Mouse (Mus musculus) brain, embryonic 18.5 days (tissue): Measurements from ENCODE around the gene Irf8.
"Not testable (repeated sequence)": the region's sequence is repeated elsewhere in the genome, so short reads cannot be mapped to it uniquely, and the experiment has no call there.

ENCODE experiments used
- DNase-seq: peaks from one replicate; pipeline ENCODE4 v3.0.0-alpha.2; 2012; ENCODE audit warnings: low read depth, low spot score

Irf8 gene

DNA sequence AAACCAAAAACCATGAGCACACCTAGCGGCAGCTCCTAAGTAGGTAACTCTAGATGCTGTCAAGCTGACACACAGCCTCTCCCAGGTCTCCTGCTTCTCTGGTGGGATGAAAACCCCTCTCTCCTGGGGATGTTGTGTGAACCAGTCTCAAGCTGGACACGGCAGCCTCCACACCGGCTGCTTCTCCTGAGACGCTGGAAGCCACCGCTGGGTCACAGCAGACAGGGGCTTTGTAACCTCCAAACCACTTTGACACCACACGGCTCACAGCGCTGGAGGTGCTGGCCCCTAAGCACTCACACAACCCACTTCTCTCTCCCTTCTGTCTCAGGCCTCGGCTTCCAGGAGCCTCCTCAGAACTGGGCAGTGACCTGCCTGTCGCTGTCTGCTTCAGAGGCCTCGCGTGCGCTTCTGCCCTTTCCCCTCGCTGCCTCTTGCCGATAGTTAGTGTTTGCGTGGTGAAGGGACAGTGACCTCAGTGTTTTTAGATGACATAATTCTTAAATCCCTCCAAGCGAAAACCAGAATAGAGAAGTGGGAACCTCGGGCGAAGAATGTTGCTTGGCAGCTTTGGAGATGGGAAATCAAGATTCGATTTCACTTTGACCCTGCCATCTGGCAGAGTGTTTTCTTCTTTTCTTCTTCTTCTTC lies 16.4 kb upstream of the Irf8 start:
- no peak for DNase-seq

DNA sequence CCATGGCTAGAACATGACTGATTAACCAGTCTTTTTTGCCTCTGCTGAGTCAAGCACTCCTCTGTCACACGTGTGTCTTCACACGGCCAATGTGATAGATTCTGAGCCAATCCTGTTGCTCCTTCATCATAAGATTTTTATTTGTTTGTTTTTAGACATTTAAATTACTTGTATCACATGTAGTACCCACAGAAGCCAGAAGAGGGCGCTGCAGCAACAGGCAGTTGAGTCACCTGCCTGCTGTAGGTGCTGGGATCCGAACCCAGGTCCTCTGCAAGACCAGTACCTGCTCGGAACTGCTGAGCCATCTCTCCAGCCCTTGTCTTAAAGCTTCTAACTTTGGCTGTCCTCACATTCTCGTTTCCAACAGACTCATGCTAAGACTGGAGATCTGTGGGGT lies 13.1 kb upstream of the Irf8 start:
- DNase-seq: no peak

DNA sequence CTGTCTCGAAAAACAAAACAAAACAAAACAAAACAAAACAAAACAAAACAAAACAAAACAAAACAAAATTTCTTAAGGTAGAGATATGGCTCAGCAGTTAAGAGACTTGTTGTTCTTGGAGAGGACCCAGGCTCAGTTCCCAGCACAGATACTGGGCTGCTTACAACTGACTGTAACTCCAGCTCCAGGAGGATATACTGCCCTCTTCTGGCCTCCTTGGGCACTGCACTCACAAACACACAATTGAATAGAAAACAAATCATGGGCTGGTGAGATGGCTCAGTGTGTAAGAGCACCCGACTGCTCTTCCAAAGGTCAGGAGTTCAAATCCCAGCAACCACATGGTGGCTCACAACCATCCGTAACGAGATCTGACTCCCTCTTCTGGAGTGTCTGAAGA lies 12.1 kb upstream of the Irf8 start:
- DNase-seq: not testable (repeated sequence)

DNA sequence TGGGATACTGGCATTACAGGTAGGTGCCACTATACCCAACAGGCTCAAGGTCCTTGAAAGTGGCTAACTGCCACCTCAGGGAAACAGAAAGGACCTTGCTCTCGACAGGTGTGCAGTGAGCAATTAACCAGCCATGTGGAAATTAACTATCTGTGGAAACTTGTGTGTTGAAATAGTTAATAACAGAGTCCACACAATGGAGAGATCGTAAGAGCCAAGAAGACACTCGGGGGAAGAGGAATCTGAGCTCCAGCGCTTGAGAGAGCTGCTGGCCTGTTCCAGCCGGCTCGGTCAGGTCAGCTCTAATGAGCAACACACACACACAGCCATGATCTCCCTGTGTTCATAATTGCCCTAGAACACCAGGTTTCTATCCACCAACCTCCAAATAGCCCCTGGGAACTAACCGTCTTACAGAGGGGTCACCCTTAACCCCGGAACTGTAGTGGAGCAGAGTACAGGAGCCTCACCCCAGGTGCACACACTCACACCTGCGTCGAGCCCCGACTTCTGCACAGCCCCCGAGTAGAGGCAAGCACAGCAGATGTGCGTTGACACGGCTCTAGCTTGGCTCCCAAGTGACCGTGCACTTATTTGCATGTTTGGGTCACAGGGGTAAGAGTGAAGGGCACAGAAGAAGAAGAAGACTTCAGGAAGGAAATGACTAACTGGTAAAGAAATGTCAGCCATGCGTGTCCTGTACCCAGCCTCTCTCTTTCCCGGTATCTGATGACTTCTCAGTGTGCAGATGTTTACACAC lies 11.2 kb upstream of the Irf8 start:
- no peak for DNase-seq

DNA sequence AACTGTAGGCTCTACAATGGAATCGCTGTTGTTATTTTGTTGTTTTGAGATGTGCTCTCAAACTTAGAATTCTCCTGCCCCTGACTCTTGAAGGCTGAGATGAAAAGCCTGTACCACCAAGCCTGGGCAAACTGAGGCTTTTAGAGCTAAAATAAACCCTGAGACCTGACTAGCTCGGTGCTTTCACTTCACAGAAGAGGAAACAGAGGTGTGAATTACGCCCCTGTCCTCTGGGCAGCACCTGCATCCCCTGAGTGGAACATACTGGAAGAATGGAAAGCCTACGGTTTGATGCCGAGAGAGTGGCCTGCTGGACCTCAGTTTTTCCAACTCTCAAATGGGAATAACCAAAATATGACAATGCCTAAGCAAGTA lies 10.6 kb upstream of the Irf8 start:
- DNase-seq: no peak

DNA sequence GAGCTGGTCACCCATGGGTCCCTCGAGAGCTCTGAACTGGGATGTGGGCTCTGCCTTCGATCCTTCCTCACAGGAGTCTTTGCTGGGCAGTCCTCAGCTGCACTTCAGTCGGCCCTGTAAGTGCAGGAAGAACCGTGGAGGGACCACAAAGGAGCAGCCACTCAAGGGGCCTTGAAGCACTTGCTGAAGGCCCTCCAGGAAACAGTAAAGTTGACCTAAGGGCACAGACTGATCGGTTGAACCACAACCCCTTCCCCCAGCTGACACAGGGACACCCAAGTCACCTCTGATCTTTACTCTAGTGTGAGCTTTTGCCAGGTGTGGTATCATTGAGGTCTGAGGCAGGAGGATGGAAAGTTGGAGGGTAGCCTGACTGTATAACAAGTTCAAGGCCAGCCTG lies 10.1 kb upstream of the Irf8 start:
- no peak for DNase-seq

DNA sequence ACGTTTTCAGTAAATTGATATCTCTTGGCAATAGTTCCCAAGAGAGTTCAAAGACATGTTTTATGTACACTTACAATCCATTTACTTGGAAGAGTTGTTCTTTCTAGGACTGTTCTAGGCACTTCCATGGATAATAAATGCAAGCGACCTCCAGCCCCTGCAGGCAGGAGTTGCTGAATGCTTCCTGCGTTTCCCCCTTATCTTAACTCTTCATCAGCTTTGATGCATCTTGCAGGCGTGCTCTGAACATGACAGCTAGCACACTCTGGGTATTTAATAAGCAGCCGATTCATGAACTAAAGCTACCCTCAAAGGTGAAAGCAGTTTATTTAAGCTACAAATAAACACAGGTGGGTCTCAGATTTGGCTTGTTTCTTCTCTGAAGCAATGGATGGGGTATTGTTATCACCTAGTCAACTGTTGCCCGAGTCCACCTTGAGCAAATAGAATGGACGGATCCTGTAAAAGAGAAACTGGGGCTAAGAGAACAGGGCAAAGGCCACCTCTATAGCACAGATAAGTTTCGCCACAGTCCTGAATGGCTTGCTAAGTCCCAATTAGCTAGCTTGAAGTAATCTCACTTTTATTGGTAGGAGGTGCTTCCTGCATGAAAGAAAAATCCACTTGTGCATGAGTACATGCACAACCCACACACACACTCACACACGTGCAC lies 7.5 kb upstream of the Irf8 start:
- no peak for DNase-seq

DNA sequence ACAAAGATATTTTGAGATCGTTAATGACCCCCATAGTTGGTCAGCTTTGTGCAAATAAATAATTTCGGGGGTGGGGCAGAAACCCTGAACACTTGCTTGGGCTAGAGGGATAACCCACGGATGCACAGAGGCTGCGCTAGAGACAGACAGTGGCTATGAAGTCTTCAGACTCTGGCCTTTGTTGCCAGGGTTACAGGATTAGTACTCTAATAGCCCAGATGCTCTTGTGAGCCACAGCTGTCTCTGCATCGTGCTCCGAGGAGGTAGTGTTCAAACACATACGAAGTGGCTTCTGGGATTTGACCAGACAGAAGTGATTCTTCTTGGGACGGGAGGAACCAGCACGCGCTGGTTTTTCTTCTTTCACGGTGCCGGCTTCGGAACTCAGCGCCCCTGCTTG lies 4.6 kb upstream of the Irf8 start:
- no peak for DNase-seq

DNA sequence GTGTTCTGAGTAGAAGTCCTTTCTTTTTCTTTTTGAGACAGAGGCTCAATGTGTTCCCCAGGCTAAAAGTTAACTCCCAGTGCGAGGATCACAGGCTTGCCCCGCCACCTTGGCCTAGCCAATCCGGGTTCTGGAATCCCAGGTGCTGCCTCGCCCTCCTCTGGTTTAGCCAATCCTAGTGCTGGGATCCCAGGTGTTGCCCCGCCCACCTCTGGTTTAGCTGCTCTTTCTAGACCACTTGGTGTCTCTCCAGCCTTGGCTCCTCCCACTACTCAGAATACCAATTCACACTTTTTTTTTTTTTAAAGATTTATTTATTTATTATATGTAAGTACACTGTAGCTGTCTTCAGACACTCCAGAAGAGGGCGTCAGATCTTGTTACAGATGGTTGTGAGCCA lies 4.1 kb upstream of the Irf8 start:
- no peak for DNase-seq

DNA sequence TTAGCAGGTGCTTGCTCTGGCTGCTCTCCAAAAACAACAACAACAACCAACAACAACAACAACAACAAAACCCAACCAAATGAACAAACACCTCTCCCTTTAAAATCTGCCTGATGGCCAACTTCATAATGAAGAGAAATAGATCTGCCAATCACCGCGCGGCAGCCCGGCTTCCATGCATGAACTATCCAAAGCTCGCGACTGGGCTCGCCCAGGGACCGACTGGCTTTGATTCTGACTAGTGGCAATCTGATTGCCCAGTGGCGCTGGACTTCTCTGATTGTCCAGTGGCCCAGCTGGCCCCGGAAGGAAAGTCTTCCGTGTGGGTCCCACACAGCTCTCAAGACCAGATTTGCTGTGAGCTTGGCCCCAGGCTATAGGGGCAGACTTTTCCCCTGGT lies 328 bp downstream of the Irf8 start:
- no peak for DNase-seq

DNA sequence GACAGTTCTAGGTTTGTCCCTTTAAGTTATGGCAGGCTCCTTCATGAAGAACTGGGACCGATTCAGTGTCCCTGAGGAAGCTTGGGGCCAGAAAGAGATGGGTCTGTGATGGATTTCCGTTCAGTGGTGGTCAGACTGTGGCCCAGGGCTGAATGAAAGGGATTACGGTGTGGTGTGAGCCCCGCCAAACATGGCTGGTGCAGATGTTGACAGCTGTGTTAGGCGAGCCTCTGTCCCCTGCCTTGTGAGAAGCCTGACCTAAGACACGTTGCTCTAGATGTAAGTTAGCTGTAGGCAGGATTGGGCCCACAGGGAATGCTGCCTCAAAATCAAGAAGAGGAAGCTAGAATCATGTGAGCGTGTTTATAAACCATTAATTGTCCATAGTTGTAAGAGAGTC lies 1.0 kb downstream of the Irf8 start:
- DNase-seq: no peak

DNA sequence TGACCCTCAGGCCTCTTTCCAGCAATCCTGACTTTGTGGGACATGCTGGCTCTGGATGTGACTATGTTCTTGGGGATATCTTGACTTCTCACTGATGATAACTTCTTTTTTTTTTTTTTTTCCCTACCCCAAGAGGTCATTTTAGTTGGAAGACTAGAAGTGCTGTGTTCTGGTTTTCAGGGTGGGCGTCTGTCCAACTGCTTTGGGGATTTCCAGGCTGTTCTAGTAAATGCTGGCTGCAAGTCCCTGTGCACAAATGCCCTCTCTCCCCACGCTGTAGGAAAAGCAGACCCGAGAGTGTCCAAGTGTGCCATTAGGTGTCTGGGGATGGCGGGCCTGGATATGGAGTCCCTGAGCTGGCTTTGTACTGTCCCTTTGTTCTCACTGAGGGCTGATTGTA lies 2.6 kb downstream of the Irf8 start:
- DNase-seq: no peak

DNA sequence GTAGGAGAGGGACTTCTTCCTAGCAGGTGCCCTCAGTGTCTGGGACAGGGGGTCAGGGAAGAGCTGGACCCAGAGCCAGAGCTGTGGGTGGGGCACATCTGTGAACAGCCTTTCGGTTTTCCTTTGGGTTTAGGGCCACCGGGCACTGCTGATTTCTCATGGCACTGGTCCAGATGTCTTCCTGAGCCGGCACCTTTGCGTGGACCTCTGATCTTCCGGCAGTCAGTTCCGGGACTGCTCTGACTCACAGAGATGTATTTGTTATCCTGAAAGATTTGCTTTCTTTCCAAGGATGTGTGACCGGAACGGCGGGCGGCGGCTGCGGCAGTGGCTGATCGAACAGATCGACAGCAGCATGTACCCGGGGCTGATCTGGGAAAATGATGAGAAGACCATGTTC lies 3.4 kb downstream of the Irf8 start:
- DNase-seq: no peak

DNA sequence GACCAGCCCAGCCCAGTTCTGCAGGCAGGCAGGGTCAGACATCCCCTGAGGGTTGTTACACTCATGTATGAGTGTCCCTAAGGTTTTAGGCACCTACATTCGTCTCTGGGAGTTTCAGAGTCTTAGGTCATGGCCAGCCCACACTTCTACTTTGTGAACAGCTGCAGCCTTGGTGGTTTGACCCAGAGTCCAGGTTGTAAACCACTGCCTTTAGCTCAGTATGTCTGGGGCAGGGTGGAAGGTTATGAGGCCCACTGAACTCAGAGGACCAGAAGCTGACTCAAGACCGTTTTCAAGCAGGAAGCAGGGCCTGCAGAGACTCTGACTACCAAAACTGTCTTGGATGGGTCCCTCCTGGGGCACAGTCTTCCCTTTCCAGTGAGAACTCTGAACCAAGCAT lies 4.4 kb downstream of the Irf8 start:
- DNase-seq: no peak

DNA sequence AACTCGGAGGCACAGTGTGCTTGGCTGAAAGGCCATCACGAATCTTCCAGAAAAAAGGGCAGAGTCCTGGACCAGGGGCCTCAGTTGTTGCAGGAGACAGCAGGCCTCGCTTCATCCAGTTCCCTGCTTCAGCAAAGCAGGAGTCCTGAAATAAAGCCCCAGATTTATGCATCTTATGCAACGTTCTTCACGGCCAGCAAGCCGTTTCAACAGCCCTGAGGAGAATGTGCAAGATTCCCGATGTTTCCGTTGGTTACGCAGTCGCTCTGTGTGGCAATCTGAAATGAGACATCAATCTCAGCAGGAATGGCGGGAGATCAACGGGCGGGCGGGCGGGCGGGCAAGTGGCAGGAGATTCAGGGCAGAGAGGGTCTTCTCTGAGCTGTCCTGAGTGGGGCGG lies 4.8 kb downstream of the Irf8 start:
- no peak for DNase-seq

DNA sequence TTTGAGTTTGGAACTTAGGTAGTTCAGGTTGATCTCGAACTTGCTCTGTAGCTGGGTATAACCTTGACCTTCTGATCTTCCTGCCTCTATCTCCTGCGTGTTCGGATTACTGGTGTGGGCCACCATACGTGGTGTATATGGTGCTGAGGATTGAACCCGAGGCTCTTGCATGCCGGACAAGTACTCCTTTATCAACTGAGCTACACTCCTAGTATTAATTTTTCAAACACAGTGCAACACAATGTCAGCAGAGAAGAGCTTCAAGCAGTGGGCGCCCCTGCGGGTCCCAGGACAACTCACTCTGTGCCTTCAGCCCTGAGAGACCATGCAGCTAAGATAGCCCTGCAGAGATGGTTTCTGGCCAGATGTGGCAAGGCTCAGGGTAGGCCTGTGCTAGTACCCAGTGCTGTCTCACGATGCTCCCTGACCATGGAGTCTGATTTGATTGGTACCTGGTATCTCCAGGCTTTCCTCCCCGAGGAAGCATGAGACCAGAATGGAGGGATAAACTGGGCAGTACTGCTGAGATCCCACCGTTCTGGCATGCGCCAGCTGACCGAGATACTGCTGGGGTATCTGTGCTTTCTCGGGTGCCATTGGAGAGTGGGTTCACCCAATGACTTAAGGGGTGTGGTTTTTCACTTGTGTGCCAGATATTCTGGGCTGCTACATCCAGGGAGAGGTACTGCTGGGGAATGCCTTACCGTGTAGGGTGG lies 5.8 kb downstream of the Irf8 start:
- no peak for DNase-seq

DNA sequence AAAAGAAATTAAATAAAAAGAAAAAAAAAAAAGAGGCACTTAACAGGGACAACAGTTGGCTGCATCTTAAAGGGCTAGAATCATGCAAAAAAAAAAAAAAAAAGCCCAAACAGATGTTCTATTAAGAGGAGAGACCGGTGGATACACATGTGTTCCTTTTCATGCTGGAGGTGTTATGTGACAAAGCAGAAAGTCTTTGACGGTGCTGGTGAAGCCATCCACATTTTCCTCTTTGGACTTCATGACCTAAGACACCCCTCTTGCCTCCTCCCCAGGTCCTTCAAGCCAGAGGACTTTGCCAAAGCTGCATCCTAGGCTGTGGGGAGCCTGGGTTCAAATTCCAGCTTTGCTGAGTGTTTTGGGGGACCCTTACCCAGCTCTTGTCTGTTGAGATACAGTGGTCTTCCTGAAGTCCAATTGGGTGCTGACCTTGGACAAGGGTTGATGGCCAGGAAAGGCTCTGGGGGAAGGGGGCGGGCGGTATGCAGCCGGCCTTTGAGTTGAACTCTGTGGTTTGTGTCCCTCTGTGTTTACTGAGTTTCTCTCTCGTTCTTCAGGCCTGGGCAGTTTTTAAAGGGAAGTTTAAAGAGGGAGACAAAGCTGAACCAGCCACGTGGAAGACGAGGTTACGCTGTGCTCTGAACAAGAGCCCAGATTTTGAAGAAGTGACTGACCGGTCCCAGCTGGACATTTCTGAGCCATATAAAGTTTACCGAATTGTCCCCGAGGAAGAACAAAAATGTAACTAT lies 7.2 kb downstream of the Irf8 start:
- DNase-seq: no peak

DNA sequence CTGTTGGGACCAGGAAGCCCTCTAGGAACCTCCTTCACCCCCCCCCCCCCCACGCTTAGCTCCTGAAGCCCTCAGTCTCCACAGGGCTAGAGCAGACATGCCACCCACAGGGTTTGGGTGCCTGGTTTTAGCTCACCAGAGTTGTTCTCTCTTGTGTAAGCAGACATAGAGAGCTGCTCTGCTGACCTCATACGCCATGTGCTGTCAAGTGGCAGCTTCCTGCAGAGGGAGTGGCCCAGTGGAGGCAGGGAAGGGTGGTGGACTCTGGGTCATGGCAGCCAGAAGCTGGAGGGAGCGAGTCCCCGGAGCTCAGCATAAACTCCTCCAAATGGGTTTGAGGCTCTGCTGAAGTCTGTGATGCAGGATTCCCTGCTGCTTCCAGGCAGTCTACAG lies 7.7 kb downstream of the Irf8 start:
- no peak for DNase-seq

DNA sequence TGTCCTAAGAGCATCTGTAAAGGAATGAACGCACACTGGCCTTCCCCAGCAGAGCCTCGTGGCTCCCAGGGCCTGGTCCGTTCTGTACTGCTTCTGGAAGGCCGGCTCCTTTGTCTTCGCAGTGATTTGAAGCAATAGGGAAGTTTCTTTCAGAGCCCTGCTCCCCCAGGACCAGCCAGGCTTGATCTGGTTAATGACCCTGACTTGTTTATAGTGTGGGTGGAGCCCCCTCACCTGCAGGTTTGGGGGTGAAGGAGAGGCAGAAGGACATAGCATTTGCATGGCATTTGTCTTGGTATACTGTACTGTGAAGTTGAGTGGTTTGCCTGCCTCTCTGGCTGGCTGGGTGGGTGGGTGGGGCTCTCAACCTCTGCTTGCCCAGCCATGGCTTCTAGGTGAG lies 8.3 kb downstream of the Irf8 start:
- DNase-seq: no peak

DNA sequence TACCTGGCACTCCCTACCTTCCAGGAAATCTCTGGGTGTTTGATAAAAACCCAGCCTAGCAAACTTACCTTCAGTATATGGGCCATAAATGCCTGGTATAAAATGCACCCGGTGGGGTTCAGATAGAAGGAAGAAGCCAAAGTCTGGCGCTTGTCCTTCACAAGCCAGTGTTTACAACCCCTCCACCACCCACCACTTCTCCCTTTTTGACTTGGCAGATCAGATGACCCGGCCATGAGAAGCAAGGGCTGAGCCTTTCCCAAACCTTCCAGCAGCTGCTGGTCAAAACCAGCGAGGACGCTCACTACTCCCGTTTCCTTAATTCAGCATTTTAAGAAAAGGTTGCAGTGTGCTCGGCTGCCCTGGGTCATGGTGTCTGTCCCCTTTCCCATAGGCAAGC lies 9.1 kb downstream of the Irf8 start:
- DNase-seq: no peak

DNA sequence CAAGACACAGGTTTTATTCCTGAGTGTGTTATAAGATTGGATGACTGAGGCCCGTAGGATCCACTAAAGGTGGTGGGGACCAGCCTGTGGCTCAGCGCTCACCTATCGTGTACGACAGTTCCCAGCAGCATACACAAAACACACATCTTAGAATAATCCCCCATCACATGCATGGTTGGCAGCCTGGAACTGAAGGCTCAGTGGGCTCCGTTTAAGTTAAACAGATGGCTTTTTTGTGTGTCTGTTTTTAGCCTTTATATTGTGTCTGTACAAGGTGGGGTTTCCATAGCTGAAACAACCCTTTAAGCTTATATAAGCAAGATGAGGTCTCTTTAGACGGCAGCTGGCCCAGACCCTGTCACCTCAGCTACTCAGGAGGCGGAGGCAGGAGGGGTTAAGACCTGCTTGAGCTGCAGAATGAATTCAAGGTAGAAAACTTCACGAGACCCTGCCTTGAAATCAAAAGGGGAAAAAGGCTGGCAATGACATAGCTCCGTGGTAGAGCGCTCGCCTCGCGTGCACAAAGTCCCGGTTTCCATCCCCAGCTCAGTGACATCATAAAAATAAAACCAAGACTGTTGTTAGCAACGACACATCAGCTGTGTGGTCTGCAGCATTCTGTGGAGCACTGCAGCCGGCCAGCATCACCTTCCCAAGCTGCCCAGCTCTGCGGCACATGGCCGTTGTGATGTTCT lies 10.0 kb downstream of the Irf8 start:
- DNase-seq: no peak
